Mouse (Mus musculus) lung, adult 2 months (tissue): Measurements from ENCODE around the gene Atg10.

Experiments
- CTCF ChIP-seq: fragments of 200-500 bp; IDR thresholded peaks from 2 replicates; pipeline ENCODE4 v1.5.1; 2011; ENCODE audit warnings: mild to moderate bottlenecking, low read length, control low read depth; ENCODE audit not compliant: insufficient read depth
- POLR2A ChIP-seq: fragments of 200-500 bp; IDR thresholded peaks from 2 replicates; pipeline ENCODE4 v1.6.1; 2011; ENCODE audit warnings: low read depth, mild to moderate bottlenecking, control low read depth, low read length, borderline replicate concordance; ENCODE audit errors: extremely low read depth

DNA sequence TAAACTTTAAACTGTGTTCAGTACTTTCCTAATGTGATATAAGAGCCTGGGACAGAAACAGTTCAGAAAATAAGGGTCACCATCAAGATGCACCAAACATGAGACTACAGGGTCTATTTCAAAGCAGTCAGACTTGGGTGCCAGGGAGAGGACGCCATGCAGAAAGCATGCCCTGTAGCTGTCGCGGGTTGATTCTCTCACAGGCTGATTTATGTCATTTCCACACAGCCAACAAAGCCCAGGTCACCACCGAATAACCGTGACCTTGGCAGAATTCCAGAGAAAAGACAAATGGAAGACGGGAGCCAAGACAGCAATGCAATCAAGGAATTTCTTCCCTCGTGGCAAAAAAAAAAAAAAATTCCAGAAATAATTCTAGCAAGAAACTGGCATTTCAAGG lies 94.7 kb downstream of the Atg10 start:
- TF ChIP-seq CTCF = no peak
- TF ChIP-seq POLR2A = no peak
